Mouse (Mus musculus) macrophage (primary cell): ENCODE data around the gene Ankrd2. TPM values are rescaled to one million over a fixed set of nuclear protein-coding genes. Genes with fewer than 3 reads are reported as not detected.

Source experiments
- H3K27ac ChIP-seq: fragments of 350-480 bp; formaldehyde crosslinking; 2 replicates; pipeline ENCODE4 v1.9.0; 2021
- H3K36me3 ChIP-seq: fragments of 350-480 bp; formaldehyde crosslinking; 2 replicates; pipeline ENCODE4 v1.9.0; 2021; ENCODE audit errors: inconsistent target
- H3K4me3 ChIP-seq: fragments of 350-480 bp; formaldehyde crosslinking; 2 replicates; pipeline ENCODE4 v1.9.0; 2021; ENCODE audit errors: inconsistent target
- H3K79me2 ChIP-seq: fragments of 350-480 bp; formaldehyde crosslinking; 2 replicates; pipeline ENCODE4 v1.9.0; 2021; ENCODE audit errors: inconsistent target
- WGBS: methylation state at CpG from one replicate; pipeline ENCODE4 v1.1.7; 2026; ENCODE audit warnings: inconsistent platforms; ENCODE audit not compliant: missing documents; 5-methylcytosine and 5-hydroxymethylcytosine counted together
- polyA plus RNA-seq: library from polyadenylated mRNA; stranded (reverse); fragments of 250-400 nt; gene quantifications from 3 replicates; pipeline ENCODE4 v1.2.4, GENCODE M21; 2018; ENCODE audit warnings: inconsistent platforms

Gene Ankrd2
- polyA plus RNA-seq, 1 experiment from 2014 or later, result not detected

DNA sequence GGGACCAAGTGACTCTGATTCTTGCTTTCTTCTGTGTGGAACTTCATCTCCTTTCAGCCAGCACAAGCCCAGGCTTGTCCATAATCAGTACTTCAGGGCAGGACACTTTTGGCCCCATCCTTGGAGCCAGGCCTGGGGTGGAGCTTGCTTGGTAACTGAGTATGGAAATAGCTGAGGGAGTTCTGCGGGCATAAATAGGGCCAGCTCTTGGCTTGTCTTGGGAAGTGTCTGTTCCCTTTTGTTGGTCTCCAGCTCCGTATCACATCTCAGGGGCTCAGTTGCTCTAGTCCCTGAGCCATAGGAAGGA lies 13.3 kb upstream of the Ankrd2 start:
- Histone ChIP-seq H3K79me2 (peaks cover 94% of the 10 kb centered on the region), H3K27ac (no peak overlapping the region; the same call in 1 of the 2 replicates), H3K4me3 (no peak overlapping the region), H3K36me3 (no peaks in the 10 kb centered on the region)
- WGBS, result 90% methylated on average over 2 of the region's 2 CpGs

DNA sequence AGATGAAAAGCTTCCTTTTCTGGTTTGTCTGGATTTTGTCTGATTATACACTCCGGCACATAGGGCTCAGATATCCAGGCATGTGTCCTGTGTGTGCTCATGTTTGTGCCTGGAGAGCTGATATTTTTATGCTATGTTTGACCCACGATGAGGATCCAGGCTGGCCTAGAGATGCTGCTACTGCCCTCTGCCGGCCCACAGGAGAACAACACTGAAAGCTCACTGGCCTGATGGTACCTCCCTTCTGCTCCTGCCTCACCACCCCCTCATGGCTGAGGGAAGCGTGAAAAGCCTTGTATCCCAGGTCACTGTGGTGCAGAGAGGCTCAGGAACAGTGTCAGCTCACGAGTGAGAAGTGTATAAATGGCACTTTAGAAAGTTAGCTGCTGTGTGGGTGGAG lies 9.6 kb upstream of the Ankrd2 start:
- no peak overlapping the region for H3K4me3 ChIP-seq

DNA sequence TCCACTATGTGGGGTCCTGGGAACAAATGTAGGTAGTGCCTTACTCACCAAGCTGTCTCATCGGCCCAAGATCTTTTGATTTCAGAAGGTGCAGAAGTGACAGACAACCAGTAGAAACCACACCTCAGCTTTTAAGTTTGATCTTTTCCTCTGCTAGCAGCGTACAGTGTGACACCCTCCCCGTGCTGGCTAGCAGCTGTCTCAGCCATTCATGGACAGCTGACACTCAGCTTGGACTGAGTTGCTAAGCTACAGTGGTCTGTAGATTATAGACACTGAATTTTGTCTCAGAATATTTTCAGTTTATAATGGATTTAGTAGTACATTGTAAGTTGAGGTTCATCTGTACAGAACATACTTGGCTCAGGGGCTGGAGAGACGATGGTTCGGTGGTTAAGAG lies 4.7 kb upstream of the Ankrd2 start:
- Histone ChIP-seq H3K4me3 (no peak overlapping the region), H3K36me3 (peaks cover 30% of the 10 kb centered on the region; the same call in 1 of the 2 replicates), H3K27ac (no peak overlapping the region), H3K79me2 (peaks cover 63% of the 10 kb centered on the region)
- 93% methylated on average over 5 of the region's 5 CpGs for WGBS

More for the DNA sequence above, 9.6 kb upstream of the Ankrd2 start:
- 5% methylated on average over 5 of the region's 5 CpGs for WGBS
- H3K27ac ChIP-seq, result no peak overlapping the region
- H3K79me2 ChIP-seq, result peaks cover 100% of the 10 kb centered on the region
- H3K36me3 ChIP-seq, result no peaks in the 10 kb centered on the region

DNA sequence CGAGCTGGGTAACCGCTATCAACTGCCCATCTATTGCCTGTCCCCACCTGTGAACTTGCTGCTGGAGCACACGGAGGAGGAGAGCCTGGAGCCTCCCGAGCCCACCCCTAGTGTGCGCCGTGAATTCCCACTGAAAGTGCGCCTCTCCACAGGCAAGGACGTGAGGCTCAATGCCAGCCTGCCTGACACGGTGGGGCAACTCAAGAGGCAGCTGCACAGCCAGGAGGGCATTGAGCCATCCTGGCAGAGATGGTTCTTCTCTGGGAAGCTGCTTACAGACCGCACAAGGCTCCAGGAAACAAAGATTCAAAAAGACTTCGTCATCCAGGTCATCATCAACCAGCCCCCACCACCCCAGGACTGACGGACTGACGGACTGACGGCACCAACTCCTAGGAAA lies 2.2 kb upstream of the Ankrd2 start:
- 89% methylated on average over 13 of the region's 14 CpGs for WGBS
- H3K27ac ChIP-seq, result no peak overlapping the region

DNA sequence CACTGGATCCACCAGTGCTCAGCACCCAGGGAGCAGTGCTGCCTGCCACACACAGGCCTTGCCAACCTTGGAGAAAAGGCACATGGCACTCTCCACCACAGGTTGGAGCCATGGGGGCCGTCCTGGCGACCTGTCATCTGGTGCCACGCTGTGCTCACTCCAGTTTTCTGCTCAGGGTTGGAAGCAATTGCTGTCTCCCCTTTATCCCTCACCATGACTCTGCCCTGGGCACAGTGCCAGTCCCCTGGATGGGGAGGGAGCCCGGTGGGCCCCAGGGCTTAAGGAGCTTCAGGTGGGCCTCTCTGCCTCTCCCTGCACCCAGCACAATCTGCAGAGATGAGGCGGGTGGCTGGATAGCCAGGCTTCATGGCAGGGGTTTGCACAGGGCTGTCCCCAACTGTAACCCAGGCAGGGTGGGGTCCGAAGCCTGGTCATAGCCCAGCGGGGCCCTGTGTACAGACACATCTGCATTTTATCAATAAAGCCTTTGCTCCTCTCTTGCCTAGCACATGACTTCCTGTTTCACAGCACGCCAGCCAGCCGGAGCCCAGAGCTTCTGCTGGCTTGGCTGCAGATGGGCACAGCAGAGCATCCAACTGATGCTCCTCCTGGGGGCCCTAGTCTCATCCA lies 1.5 kb upstream of the Ankrd2 start:
- 77% methylated on average over 8 of the region's 9 CpGs for WGBS
- Histone ChIP-seq H3K27ac (no peak overlapping the region), H3K79me2 (peaks cover 31% of the 10 kb centered on the region)

More for the DNA sequence above, 2.2 kb upstream of the Ankrd2 start:
- H3K79me2 ChIP-seq, result peaks cover 38% of the 10 kb centered on the region
- H3K4me3 ChIP-seq, result no peak overlapping the region
- H3K36me3 ChIP-seq, result peaks cover 30% of the 10 kb centered on the region; the same call in 1 of the 2 replicates

DNA sequence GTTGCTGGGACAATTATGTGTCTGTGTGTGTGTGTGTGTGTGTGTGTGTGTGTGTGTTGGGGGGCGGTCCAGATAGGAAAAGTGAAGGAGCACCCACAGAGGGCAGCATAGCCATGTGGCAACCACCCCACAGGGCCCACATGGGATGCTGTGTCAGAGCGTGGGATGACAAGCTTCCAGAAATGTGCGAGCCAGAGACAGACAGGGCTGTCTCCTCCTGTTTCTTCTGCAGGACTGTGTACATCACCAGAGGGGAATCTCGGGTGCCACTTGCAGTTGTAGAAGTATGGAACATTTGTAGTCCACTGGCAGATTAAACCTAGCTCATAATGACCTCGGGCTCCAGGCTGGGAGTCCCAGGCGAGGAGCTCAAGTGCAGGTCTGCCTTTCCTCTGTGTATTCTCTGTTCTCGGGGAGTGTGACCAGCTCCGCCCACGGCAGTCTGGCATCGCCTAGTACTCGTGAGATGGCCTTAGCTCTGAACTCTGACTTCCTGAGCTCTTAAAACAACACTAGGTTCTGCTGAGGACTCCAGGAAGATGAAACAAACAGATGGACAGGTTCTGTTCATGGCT lies 832 bp upstream of the Ankrd2 start:
- Histone ChIP-seq H3K4me3 (no peak overlapping the region), H3K36me3 (peaks cover 30% of the 10 kb centered on the region; the same call in 1 of the 2 replicates), H3K79me2 (peaks cover 24% of the 10 kb centered on the region), H3K27ac (no peak overlapping the region)
- 85% methylated on average over 10 of the region's 11 CpGs for WGBS

More for the DNA sequence above, 1.5 kb upstream of the Ankrd2 start:
- Histone ChIP-seq H3K4me3 (no peak overlapping the region), H3K36me3 (peaks cover 30% of the 10 kb centered on the region; the same call in 1 of the 2 replicates)

DNA sequence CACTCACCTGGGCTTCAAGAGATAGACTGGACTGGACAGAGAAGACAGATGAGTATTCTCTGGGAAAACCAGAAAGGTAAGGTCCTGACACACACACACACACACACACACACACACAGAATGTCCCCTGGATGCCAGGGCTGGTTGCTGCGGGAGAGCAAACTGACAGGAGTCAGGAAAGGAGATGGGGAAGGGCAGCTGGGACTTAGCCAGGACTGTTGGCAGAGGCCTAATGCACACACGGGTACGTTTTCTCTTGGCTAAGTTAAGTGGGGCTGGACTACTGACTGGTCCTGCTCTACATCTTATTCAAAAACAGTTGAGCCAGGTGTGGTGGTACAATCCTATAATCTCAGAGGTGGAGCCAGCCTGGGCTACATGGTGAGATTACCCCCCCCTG lies 557 bp downstream of the Ankrd2 start:
- peaks cover 30% of the 10 kb centered on the region; the same call in 1 of the 2 replicates for H3K36me3 ChIP-seq
- WGBS, result 93% methylated on average over 3 of the region's 3 CpGs
- H3K27ac ChIP-seq, result no peak overlapping the region
- no peak overlapping the region for H3K4me3 ChIP-seq
- peaks cover 10% of the 10 kb centered on the region; the same call in 1 of the 2 replicates for H3K79me2 ChIP-seq

DNA sequence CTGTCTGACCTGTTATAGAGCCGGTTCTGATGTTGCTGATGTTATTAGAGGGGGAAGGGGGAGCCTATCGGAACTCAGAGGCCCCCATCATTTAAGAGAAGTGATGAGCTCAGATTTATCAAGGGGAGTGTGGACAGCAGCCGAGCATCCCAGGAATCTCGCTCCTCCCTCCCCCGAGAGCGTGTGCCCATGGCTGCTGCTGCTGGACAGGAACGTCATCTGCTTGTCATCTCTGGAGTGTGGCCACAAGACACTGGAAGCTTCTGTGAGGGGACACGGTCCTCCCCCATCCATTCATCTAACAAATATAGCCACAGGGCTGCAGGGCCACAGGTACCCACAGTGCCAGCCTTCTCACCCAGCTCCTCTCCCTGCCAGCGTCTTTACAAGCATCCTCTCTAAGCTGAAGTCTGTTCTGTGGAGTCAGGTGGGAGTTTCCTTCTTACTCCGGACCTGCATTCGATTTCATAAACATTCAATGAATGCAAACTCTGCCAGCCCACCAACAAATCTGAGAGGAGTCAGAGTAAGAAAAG lies 1.4 kb downstream of the Ankrd2 start:
- Histone ChIP-seq H3K27ac (no peak overlapping the region), H3K79me2 (peaks cover 1% of the 10 kb centered on the region; the same call in 1 of the 2 replicates), H3K4me3 (no peak overlapping the region), H3K36me3 (peaks cover 24% of the 10 kb centered on the region; the same call in 1 of the 2 replicates)
- 88% methylated on average over 11 of the region's 11 CpGs for WGBS

DNA sequence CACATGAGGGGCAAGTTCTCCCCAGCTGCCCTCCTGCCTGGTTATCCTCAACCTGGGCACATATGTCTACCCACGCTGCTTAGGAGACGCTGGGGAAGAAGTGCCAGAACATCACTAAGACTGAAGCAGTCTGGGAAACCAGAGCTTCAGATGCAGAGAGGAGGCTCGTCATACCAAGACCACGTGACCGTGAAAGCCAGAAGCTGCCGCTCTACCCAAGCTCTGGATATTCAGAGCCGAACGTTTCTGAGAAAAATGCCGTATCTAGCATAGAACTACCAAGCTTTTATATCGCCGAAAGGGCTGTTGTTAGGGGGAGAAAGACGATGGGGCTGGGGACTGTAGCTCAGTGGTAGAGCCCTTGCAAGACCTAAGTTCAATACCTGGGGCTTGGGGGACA lies 2.5 kb downstream of the Ankrd2 start:
- H3K36me3 ChIP-seq, result peaks cover 13% of the 10 kb centered on the region; the same call in 1 of the 2 replicates
- H3K4me3 ChIP-seq, result no peak overlapping the region
- no peak overlapping the region for H3K27ac ChIP-seq
- H3K79me2 ChIP-seq, result no peaks in the 10 kb centered on the region
- 88% methylated on average over 12 of the region's 12 CpGs for WGBS

DNA sequence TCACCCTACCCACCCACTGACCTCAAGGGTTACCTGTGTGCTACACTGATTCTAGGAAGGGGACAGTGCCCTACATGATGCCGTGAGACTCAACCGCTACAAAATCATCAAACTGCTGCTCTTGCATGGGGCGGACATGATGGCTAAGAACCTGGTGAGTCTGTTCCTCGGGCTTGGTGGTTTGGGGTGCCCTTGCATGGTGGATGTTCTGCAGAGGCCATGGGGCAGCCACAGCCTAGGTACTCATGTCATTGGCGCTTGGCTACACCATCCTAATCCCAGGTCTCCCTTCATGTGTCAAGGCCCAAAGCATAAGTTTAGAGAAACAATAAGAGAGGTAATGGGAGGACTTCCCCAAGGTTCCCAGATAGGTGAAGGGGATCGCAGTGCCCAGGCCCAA lies 8.2 kb downstream of the Ankrd2 start:
- H3K27ac ChIP-seq, result no peak overlapping the region
- H3K4me3 ChIP-seq, result no peak overlapping the region
- H3K36me3 ChIP-seq, result no peaks in the 10 kb centered on the region
- H3K79me2 ChIP-seq, result no peaks in the 10 kb centered on the region
- 97% methylated on average over 6 of the region's 6 CpGs for WGBS

DNA sequence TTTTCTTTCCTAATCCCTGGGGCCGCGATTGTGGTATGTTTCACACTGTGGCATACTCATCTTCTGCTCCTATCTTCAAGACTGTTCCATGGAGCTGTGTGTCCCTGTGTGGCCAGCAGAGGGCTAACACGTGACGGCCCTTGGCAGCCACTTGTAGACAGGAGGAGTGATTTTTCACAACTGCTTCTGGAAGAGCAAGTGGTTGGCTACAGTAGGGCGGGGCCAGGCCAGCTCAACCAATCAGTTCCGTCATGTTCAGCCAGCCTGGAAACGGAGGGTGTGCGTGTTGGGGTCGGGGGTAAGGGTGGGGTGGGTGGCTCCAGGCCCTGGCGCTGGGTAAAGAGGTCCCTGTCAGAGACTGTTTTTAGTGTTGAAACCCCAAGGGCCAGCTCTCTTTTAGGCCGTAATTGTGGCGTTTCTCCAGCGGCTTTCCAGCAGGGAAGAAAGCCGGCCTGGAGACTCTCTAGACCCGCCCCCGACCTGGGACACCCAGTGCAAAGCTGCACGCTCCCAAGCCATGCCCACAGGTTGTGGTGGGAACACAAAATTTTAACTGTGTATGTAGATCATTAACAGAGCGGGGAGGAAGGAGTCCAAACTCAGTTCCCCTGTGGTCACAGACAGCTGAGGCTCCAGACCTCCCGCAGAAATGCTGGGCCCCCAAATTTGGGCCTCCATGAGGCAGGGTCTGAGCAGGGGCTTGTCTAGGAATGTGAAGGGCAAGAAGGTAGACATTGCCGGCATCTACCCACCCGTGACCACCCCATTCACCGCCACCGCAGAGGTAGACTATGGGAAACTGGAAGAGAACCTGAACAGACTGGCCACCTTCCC lies 9.7 kb downstream of the Ankrd2 start, which contains the start of gene Hoga1:
TSS of gene Hoga1 (plus strand) at position 342 of the 834 bp plus-strand sequence.
- peak within 1 kb of the TSS; percentile 28 for H3K4me3 ChIP-seq
- H3K27ac ChIP-seq, result no peak within 1 kb of the TSS
- no peaks in the 10 kb centered on the region for H3K36me3 ChIP-seq
- 43% methylated on average over 23 of the region's 23 CpGs for WGBS
- no peaks in the 10 kb centered on the region for H3K79me2 ChIP-seq

DNA sequence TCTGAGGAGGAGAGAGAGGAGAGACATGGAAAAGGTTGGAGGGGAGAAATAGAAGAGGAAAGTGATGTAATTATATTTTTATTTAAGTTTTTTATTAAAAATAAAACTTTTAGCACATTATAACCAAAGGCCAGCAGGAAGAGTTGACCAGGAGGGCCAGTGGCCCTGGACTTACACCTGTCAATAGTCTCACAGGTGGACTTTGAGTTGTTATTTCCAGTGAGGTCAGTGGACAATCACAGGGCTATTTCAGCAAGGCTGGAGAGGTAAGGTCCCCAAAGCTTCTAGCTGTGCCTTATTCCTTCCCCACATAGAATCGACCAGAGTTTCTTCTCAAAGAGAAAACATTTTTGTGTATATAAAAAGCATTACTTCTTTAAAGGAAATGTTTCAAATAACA lies 14.5 kb downstream of the Ankrd2 start:
- H3K36me3 ChIP-seq, result no peaks in the 10 kb centered on the region
- no peak overlapping the region for H3K4me3 ChIP-seq
- no peak overlapping the region for H3K27ac ChIP-seq
- no peaks in the 10 kb centered on the region for H3K79me2 ChIP-seq
- WGBS, result 83% methylated on average over 1 of the region's 1 CpGs

DNA sequence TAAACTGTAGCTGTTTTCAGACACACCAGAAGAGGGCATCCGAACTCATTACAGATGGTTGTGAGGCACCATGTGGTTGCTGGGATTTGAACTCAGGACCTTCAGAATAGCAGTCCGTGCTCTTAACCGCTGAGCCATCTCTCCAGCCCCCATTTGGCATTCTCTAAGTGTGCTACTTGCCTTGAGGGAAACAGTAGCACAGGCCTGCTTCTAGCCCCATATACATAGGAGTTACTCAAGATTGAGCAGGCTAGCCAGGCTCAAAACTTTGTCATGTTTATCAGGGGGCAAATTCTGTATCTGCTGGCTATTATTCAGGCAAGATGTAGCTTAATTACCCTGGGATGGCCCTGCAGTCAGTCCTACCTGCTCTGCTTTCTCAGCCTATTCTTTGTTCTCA lies 15.6 kb downstream of the Ankrd2 start:
- 92% methylated on average over 3 of the region's 3 CpGs for WGBS
- H3K4me3 ChIP-seq, result no peak overlapping the region
- H3K36me3 ChIP-seq, result no peaks in the 10 kb centered on the region
- H3K27ac ChIP-seq, result no peak overlapping the region
- H3K79me2 ChIP-seq, result no peaks in the 10 kb centered on the region

DNA sequence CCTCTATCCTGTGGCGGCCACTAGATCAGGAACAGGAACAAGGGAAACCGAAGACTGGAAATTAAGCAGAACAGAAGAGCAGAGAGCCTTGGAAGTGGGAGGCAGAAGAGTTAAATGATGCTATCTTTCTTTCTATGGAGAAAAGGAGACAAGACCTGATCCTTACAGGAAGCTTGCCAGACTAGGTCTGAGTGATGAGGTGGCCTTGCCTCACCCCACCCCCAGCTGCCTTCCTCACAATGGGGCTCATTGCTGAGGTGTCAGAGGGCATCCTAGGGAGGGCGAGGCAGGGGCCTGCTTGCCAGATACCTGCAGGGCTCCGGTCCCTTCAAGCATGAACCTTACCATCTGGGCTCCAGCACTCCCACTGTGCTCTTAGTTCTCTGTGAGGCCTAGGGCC lies 16.1 kb downstream of the Ankrd2 start, which contains the start of gene 4933411K16Rik:
TSS of gene 4933411K16Rik (plus strand) at position 301 of the 400 bp plus-strand sequence.
- no peak within 1 kb of the TSS for H3K27ac ChIP-seq
- WGBS, result 97% methylated on average over 4 of the region's 4 CpGs
- no peak within 1 kb of the TSS for H3K4me3 ChIP-seq
- H3K79me2 ChIP-seq, result no peaks in the 10 kb centered on the region
- no peaks in the 10 kb centered on the region for H3K36me3 ChIP-seq
